Mouse (Mus musculus) embryonic facial prominence, embryonic 14.5 days (tissue): ENCODE measurements around the gene Ccna1. TPM values are rescaled to one million over a fixed set of nuclear protein-coding genes. Genes with fewer than 3 reads are reported as not detected.

Experiments
- ATAC-seq: fragments of 200-750 bp; cut with Nextera tagmentation; 2 replicates; pipeline ENCODE4 v1.8.0; 2017; ENCODE audit warnings: low read depth, moderate number of reproducible peaks, moderate TSS enrichment
- DNase-seq: peaks from one replicate; pipeline ENCODE4 v3.0.0-alpha.2; 2015; ENCODE audit warnings: low spot score
- H3K27ac ChIP-seq: fragments of 300-500 bp; sonication (generic); replicated peaks from 2 replicates; pipeline ENCODE4 v1.5.1; 2014; ENCODE audit warnings: low read depth, mild to moderate bottlenecking, low read length, moderate library complexity
- H3K27me3 ChIP-seq: fragments of 300-500 bp; sonication (generic); replicated peaks from 2 replicates; pipeline ENCODE4 v1.6.1; 2014; ENCODE audit warnings: low read length; ENCODE audit not compliant: control insufficient read depth, insufficient read depth
- H3K36me3 ChIP-seq: fragments of 300-500 bp; sonication (generic); 2 replicates; pipeline ENCODE4 v1.6.1; 2014; ENCODE audit warnings: low read length, mixed read lengths; ENCODE audit not compliant: control insufficient read depth, insufficient read depth
- H3K4me1 ChIP-seq: fragments of 300-500 bp; sonication (generic); 2 replicates; pipeline ENCODE4 v1.6.1; 2014; ENCODE audit warnings: antibody characterized with exemption, low read length; ENCODE audit not compliant: control insufficient read depth, insufficient read depth
- H3K4me2 ChIP-seq: fragments of 300-500 bp; sonication (generic); 2 replicates; pipeline ENCODE4 v1.6.1; 2014; ENCODE audit warnings: low read depth, mild to moderate bottlenecking, low read length, moderate library complexity, mixed read lengths
- H3K4me3 ChIP-seq: fragments of 300-500 bp; sonication (generic); 2 replicates; pipeline ENCODE4 v1.5.1; 2014; ENCODE audit warnings: low read depth, mild to moderate bottlenecking, low read length
- H3K9ac ChIP-seq: fragments of 300-500 bp; sonication (generic); 2 replicates; pipeline ENCODE4 v1.6.1; 2014; ENCODE audit warnings: low read depth, mild to moderate bottlenecking, low read length, moderate library complexity, mixed read lengths
- H3K9me3 ChIP-seq: fragments of 300-500 bp; sonication (generic); 2 replicates; pipeline ENCODE4 v1.6.1; 2016; ENCODE audit warnings: low read length; ENCODE audit not compliant: control insufficient read depth
- WGBS: fragments of 180-500 bp; shearing (Covaris S2); extraction: QIAGEN DNeasy Blood & Tissue Kit; methylation state at CpG from one replicate; pipeline ENCODE4 v1.1.7; 2014; 5-methylcytosine and 5-hydroxymethylcytosine counted together
- polyA plus RNA-seq: library from polyadenylated mRNA; unstranded; fragments of >200 nt; fragmentation: Nextera tagmentation; extraction: Ambion mirVana; gene quantifications from 2 replicates; pipeline ENCODE4 v1.2.1, GENCODE M21; 2014

Gene Ccna1
- polyA plus RNA-seq, 1 experiment from 2014 or later, result 5.1 TPM

GRCm38 (mm10) chr3:55078233-55078632, 22.9 kb upstream of the Ccna1 start:
- Histone ChIP-seq H3K27ac (no peak overlapping the region), H3K4me3 (no peak overlapping the region), H3K36me3 (no peaks in the 10 kb centered on the region), H3K9me3 (no peaks in the 10 kb centered on the region), H3K4me2 (no peak overlapping the region), H3K4me1 (no peaks in the 10 kb centered on the region), H3K9ac (no peak overlapping the region), H3K27me3 (no peaks in the 10 kb centered on the region)
- 32% methylated on average over 6 of the region's 6 CpGs for WGBS
- DNase-seq (peak; percentile 51), ATAC-seq (0 out of 2 replicates have a peak, but pooled peaks have one; percentile 37)

- DNase-seq (no peak), ATAC-seq (no peak)
- no peak overlapping the region for H3K4me2 ChIP-seq
- no peak overlapping the region for H3K4me3 ChIP-seq
- no peaks in the 10 kb centered on the region for H3K9me3 ChIP-seq
- no peaks in the 10 kb centered on the region for H3K36me3 ChIP-seq
- H3K4me1 ChIP-seq, result no peaks in the 10 kb centered on the region
- no peaks in the 10 kb centered on the region for H3K27me3 ChIP-seq
- no peak overlapping the region for H3K27ac ChIP-seq
- no peak overlapping the region for H3K9ac ChIP-seq
- WGBS, result 62% methylated on average over 3 of the region's 3 CpGs
Observed at GRCm38 (mm10) chr3:55075294-55075648, 20.0 kb upstream of the Ccna1 start.

DNA sequence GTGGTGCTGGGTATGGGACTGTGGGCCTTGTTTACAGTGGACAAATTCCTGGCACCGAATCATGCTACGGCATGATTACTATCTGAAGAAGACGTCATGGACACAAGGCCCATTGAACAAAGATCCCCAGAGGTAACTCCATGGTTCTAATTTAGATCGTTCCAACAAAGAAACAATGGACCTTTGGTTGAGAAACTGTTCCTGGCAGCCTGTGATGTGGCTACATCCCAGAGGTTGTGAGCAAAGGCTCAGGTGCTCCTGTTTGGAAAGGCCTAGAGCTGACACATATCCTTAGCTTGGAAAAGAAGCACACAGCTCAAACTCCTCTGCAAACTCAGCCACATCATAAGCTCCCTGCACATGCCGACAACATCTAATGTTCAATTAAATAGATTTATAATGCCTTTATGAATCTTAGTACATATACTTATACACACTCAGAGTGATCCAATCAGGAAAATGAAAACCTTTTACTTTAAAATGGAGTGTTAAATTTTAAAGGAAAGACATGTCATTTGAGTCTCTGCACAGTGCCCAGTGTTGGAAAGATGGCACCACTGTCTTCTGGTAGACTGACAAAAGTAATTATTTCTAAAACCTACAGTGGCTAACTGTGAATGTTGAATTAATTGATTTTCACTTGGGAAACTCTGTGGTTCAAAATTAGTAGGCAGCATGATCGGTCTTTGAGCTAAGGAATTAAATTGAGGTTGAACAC, 19.4 kb upstream of the Ccna1 start:
- H3K4me2 ChIP-seq, result no peak overlapping the region
- no peaks in the 10 kb centered on the region for H3K27me3 ChIP-seq
- no peak overlapping the region for H3K27ac ChIP-seq
- H3K4me1 ChIP-seq, result no peaks in the 10 kb centered on the region
- no peak overlapping the region for H3K9ac ChIP-seq
- DNase-seq (no peak), ATAC-seq (no peak)
- H3K36me3 ChIP-seq, result no peaks in the 10 kb centered on the region
- H3K4me3 ChIP-seq, result no peak overlapping the region
- 64% methylated on average over 6 of the region's 6 CpGs for WGBS
- no peaks in the 10 kb centered on the region for H3K9me3 ChIP-seq

- Histone ChIP-seq H3K4me2 (no peak overlapping the region), H3K9ac (no peak overlapping the region), H3K4me3 (no peak overlapping the region), H3K27ac (no peak overlapping the region), H3K27me3 (no peaks in the 10 kb centered on the region; the same call in 1 of the 2 replicates), H3K36me3 (no peaks in the 10 kb centered on the region), H3K9me3 (no peaks in the 10 kb centered on the region), H3K4me1 (no peaks in the 10 kb centered on the region)
- ATAC-seq (no peak), DNase-seq (no peak)
- WGBS, result 41% methylated on average over 7 of the region's 7 CpGs
Observed at GRCm38 (mm10) chr3:55067791-55068434, 12.6 kb upstream of the Ccna1 start.

DNA sequence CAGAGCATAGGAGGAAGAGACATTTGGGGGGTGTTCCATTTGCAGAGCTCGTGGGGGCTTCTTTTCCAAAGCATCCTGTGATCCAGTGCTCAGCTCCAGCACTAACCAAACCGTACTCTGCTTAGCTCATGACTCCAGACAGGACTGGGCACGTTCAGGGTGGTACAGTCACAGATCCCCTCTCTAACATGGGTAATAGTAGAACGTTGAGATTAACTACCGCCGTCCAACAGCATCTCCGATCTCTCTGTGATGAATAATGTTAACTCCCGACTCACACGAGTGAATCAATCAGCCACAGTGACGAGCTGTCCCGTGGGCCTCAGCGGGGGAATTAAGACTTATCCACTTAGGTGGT, 11.3 kb upstream of the Ccna1 start:
- DNase-seq (no peak), ATAC-seq (no peak)
- WGBS, result 45% methylated on average over 12 of the region's 12 CpGs
- no peak overlapping the region for H3K4me2 ChIP-seq
- no peak overlapping the region for H3K9ac ChIP-seq
- no peaks in the 10 kb centered on the region for H3K9me3 ChIP-seq
- H3K36me3 ChIP-seq, result no peaks in the 10 kb centered on the region
- H3K27me3 ChIP-seq, result no peaks in the 10 kb centered on the region; the same call in 1 of the 2 replicates
- no peak overlapping the region for H3K4me3 ChIP-seq
- no peak overlapping the region for H3K27ac ChIP-seq
- H3K4me1 ChIP-seq, result no peaks in the 10 kb centered on the region

- ATAC-seq (no peak), DNase-seq (no peak)
- no peaks in the 10 kb centered on the region; the same call in 1 of the 2 replicates for H3K27me3 ChIP-seq
- no peak overlapping the region for H3K4me3 ChIP-seq
- no peak overlapping the region for H3K9ac ChIP-seq
- WGBS, result 59% methylated on average over 14 of the region's 14 CpGs
- H3K4me1 ChIP-seq, result no peaks in the 10 kb centered on the region
- no peak overlapping the region for H3K4me2 ChIP-seq
- H3K27ac ChIP-seq, result no peak overlapping the region
- no peaks in the 10 kb centered on the region for H3K9me3 ChIP-seq
- no peaks in the 10 kb centered on the region for H3K36me3 ChIP-seq
Observed at GRCm38 (mm10) chr3:55065738-55066665, 10.7 kb upstream of the Ccna1 start.

- WGBS, result 11% methylated on average over 2 of the region's 2 CpGs
- DNase-seq, result peak; percentile 58
- no peaks in the 10 kb centered on the region for H3K9me3 ChIP-seq
Observed at GRCm38 (mm10) chr3:55064396-55064795, 9.1 kb upstream of the Ccna1 start.

GRCm38 (mm10) chr3:55062653-55063052, 7.4 kb upstream of the Ccna1 start:
- H3K4me2 ChIP-seq, result no peak overlapping the region
- H3K4me1 ChIP-seq, result no peaks in the 10 kb centered on the region
- H3K27ac ChIP-seq, result no peak overlapping the region
- no peaks in the 10 kb centered on the region for H3K9me3 ChIP-seq
- DNase-seq (no peak), ATAC-seq (no peak)
- H3K9ac ChIP-seq, result no peak overlapping the region
- no peaks in the 10 kb centered on the region for H3K36me3 ChIP-seq
- 69% methylated on average over 9 of the region's 9 CpGs for WGBS
- no peak overlapping the region for H3K4me3 ChIP-seq
- H3K27me3 ChIP-seq, result no peaks in the 10 kb centered on the region; the same call in 1 of the 2 replicates

More at GRCm38 (mm10) chr3:55064396-55064795, 9.1 kb upstream of the Ccna1 start:
- H3K4me3 ChIP-seq, result no peak overlapping the region
- H3K9ac ChIP-seq, result no peak overlapping the region
- H3K27me3 ChIP-seq, result no peaks in the 10 kb centered on the region; the same call in 1 of the 2 replicates
- H3K27ac ChIP-seq, result no peak overlapping the region
- peak; percentile 60; the same call in 1 of the 2 replicates for ATAC-seq
- H3K4me2 ChIP-seq, result no peak overlapping the region
- H3K36me3 ChIP-seq, result no peaks in the 10 kb centered on the region
- H3K4me1 ChIP-seq, result no peaks in the 10 kb centered on the region
